Mouse (Mus musculus) layer of hippocampus, adult 2 months (tissue): ENCODE measurements at regions not wholly inside any gene's neighbourhood (a gene's known extent, or its start where the extent isn't known, plus 50 kb on each side); places are given as distances from the start of the nearest gene placed in this dataset.

ENCODE experiments used
- DNase-seq, 2 experiments: peaks; one replicate each; pipeline ENCODE4 v3.0.0; 2022; ENCODE audit warnings: low spot score in 2 of 2
- H3K27ac ChIP-seq: fragments of 200-600 bp; 2 replicates; pipeline ENCODE4 v1.8.1; 2022
- H3K4me3 ChIP-seq: fragments of 200-600 bp; 2 replicates; pipeline ENCODE4 v1.8.1; 2022; ENCODE audit warnings: mild to moderate bottlenecking
- CTCF ChIP-seq: fragments of 200-600 bp; conservative IDR thresholded peaks from 2 replicates; pipeline ENCODE4 v1.8.1; 2022; ENCODE audit warnings: antibody characterized with exemption, mild to moderate bottlenecking, moderate library complexity

GRCm38 (mm10) chr16:68951508-68952236 is 911.9 kb downstream of the Speer2 start:
- no peak overlapping the region for H3K4me3 ChIP-seq
- DNase-seq: no peak
- TF ChIP-seq CTCF: no peak

GRCm38 (mm10) chr16:68910821-68911220 is 952.7 kb downstream of the Speer2 start:
- DNase-seq: peak; percentile 53 to 54
- no peak overlapping the region for H3K4me3 ChIP-seq
- TF ChIP-seq CTCF: no peak
- no peak overlapping the region for H3K27ac ChIP-seq

More at GRCm38 (mm10) chr16:68951508-68952236, 911.9 kb downstream of the Speer2 start:
- H3K27ac ChIP-seq: no peak overlapping the region

GRCm38 (mm10) chr16:68898136-68898535 is 965.4 kb downstream of the Speer2 start:
- DNase-seq: peak; percentile 26 to 54
- H3K27ac ChIP-seq: no peak overlapping the region
- TF ChIP-seq CTCF: no peak
- no peak overlapping the region for H3K4me3 ChIP-seq

DNA sequence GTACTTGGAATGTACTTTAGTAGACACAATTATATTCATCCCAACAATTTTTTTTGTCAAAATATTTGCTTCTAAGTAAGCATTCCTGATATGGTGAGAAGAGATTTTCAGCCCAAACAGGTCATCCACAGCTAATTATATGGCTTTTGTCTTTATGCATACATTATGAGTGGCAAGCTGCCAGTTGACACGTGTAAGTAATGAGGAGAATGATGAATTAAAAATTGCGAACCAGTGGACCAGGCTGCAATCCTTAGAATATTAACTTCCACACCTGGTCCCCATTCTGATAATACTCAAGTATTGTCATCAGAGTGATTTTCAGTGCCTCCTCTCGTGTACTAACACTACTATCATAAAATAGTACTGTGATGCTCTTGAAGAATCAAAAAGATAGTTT is 1014.8 kb downstream of the Speer2 start:
- TF ChIP-seq CTCF: no peak
- Histone ChIP-seq H3K4me3 (no peak overlapping the region), H3K27ac (no peak overlapping the region)
- DNase-seq: no peak
